Mouse (Mus musculus) kidney, embryonic 15.5 days (tissue): ENCODE data around the gene Card9. TPM values are rescaled to one million over a fixed set of nuclear protein-coding genes. Genes with fewer than 3 reads are reported as not detected.
A peak's percentile ranks its signal among the peaks of the same experiment; 100 is the strongest.

ENCODE experiments used
- ATAC-seq: fragments of 200-750 bp; cut with Nextera tagmentation; replicated peaks from 2 replicates; pipeline ENCODE4 v1.8.0; 2017; ENCODE audit warnings: moderate TSS enrichment; ENCODE audit not compliant: low FRiP score
- H3K27ac ChIP-seq: fragments of 300-500 bp; sonication (generic); 2 replicates; pipeline ENCODE4 v1.5.1; 2015; ENCODE audit warnings: mild to moderate bottlenecking, inconsistent platforms
- H3K27me3 ChIP-seq: fragments of 300-500 bp; sonication (generic); 2 replicates; pipeline ENCODE4 v1.6.1; 2015; ENCODE audit warnings: inconsistent platforms
- H3K36me3 ChIP-seq: fragments of 300-500 bp; sonication (generic); 2 replicates; pipeline ENCODE4 v1.6.1; 2015; ENCODE audit warnings: inconsistent platforms
- H3K4me1 ChIP-seq: fragments of 300-500 bp; sonication (generic); 2 replicates; pipeline ENCODE4 v1.6.1; 2015; ENCODE audit warnings: inconsistent platforms
- H3K4me2 ChIP-seq: fragments of 300-500 bp; sonication (generic); 2 replicates; pipeline ENCODE4 v1.6.1; 2015; ENCODE audit warnings: moderate library complexity, mild to moderate bottlenecking, inconsistent platforms
- H3K4me3 ChIP-seq: fragments of 300-500 bp; sonication (generic); replicated peaks from 2 replicates; pipeline ENCODE4 v1.5.1; 2015; ENCODE audit warnings: mild to moderate bottlenecking, inconsistent platforms
- H3K9ac ChIP-seq: fragments of 300-500 bp; sonication (generic); 2 replicates; pipeline ENCODE4 v1.6.1; 2015; ENCODE audit warnings: mild to moderate bottlenecking, inconsistent platforms
- H3K9me3 ChIP-seq: fragments of 300-500 bp; sonication (generic); replicated peaks from 2 replicates; pipeline ENCODE4 v1.6.1; 2016; ENCODE audit warnings: inconsistent platforms
- WGBS: fragments of 180-500 bp; shearing (Covaris S2); methylation state at CpG from one replicate; pipeline ENCODE4 v1.1.7; 2015; ENCODE audit warnings: mixed read lengths; 5-methylcytosine and 5-hydroxymethylcytosine counted together
- polyA plus RNA-seq: library from polyadenylated mRNA; unstranded; fragments of >200 nt; fragmentation: Nextera tagmentation; extraction: Ambion mirVana; gene quantifications from 2 replicates; pipeline ENCODE4 v1.2.1, GENCODE M21; 2015

The Card9 gene
- polyA plus RNA-seq, 1 experiment from 2014 or later, result 1.7 TPM

DNA sequence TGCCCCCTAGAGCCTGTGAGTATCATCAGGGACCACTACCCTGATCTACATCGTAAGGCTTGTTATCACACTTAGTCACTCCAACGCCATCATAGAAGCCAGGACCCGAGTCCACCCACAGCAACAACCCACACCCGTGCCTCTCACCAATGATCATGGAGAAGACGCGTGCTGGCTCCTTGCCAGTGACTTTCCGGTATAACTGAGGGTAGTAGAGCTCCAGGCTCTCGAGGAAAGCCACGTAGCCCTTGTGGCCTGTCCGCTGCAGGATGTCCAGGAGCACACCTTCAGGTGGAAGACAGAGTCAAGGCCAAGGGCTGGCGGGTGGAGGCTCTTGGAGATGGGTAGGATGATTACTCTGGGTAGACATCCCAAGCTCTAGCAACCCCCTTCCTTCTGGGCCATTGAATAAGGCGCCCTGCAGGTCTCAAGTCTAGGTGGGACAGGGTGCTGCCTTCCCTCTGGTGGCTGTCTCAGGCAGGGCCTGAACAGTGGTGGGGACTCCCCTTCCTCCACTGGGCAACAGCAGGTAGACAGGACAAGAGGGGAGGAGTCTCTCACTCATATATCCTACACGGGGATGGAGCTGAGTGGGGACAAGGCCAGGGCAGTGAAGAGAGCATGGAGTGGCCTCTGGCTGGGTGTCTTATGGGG, 1.9 kb downstream of the Card9 start:
- H3K36me3 ChIP-seq, result peaks cover 10% of the 10 kb centered on the region
- H3K4me2 ChIP-seq, result no peak overlapping the region
- H3K9ac ChIP-seq, result no peak overlapping the region
- no peak overlapping the region for H3K4me3 ChIP-seq
- WGBS, result 87% methylated on average over 13 of the region's 13 CpGs
- no peak for ATAC-seq
- no peaks in the 10 kb centered on the region for H3K27me3 ChIP-seq
- H3K27ac ChIP-seq, result no peak overlapping the region
- H3K4me1 ChIP-seq, result peaks cover 9% of the 10 kb centered on the region
- no peaks in the 10 kb centered on the region for H3K9me3 ChIP-seq

DNA sequence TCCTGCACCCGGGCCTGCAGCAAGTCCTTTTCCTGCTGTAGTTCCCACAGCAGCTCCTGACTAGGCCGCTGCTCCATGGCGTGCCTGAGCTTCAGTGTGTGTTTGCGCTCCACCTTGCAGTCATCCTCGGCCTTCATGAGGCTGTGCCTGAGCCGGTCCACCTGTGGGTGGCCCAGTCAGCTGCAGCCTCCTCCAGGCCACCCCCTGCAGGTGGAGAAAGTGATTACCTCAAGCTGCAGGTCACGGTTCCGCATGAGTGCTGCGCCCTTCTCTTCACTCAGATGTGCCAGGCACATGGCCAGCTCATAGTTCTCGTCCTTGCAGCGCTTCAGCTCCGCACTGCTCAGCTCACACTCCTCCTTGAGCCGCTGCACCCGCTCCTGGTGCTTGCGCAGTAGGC, 3.2 kb downstream of the Card9 start:
- Histone ChIP-seq H3K4me3 (no peak overlapping the region), H3K4me1 (peaks cover 17% of the 10 kb centered on the region), H3K27me3 (no peaks in the 10 kb centered on the region), H3K36me3 (no peaks in the 10 kb centered on the region), H3K9me3 (no peaks in the 10 kb centered on the region), H3K27ac (0 out of 2 replicates have a peak overlapping the region, but pooled peaks have one; percentile 11), H3K4me2 (no peak overlapping the region), H3K9ac (no peak overlapping the region)
- peak; percentile 46 for ATAC-seq
- 41% methylated on average over 15 of the region's 15 CpGs for WGBS

- Histone ChIP-seq H3K9ac (no peak overlapping the region), H3K4me3 (no peak overlapping the region), H3K9me3 (no peaks in the 10 kb centered on the region), H3K4me1 (peaks cover 19% of the 10 kb centered on the region), H3K27me3 (no peaks in the 10 kb centered on the region), H3K36me3 (no peaks in the 10 kb centered on the region), H3K27ac (no peak overlapping the region), H3K4me2 (no peak overlapping the region)
- 77% methylated on average over 7 of the region's 7 CpGs for WGBS
- ATAC-seq, result no peak
Measured at GRCm38 (mm10) chr2:26356678-26357077, 4.0 kb downstream of the Card9 start.

GRCm38 (mm10) chr2:26356231-26356630, 4.5 kb downstream of the Card9 start:
- Histone ChIP-seq H3K4me2 (no peak overlapping the region), H3K27ac (no peak overlapping the region), H3K9ac (no peak overlapping the region), H3K4me3 (no peak overlapping the region), H3K9me3 (no peaks in the 10 kb centered on the region), H3K4me1 (peaks cover 20% of the 10 kb centered on the region), H3K27me3 (no peaks in the 10 kb centered on the region), H3K36me3 (no peaks in the 10 kb centered on the region)
- no peak for ATAC-seq
- 89% methylated on average over 4 of the region's 4 CpGs for WGBS

- 94% methylated on average over 4 of the region's 4 CpGs for WGBS
- Histone ChIP-seq H3K27ac (no peak overlapping the region), H3K4me2 (no peak overlapping the region), H3K36me3 (peaks cover 9% of the 10 kb centered on the region), H3K9ac (no peak overlapping the region), H3K27me3 (no peaks in the 10 kb centered on the region), H3K4me1 (peaks cover 34% of the 10 kb centered on the region), H3K4me3 (no peak overlapping the region), H3K9me3 (no peaks in the 10 kb centered on the region)
- ATAC-seq, result no peak
Measured at GRCm38 (mm10) chr2:26354401-26354800, 6.3 kb downstream of the Card9 start.

DNA sequence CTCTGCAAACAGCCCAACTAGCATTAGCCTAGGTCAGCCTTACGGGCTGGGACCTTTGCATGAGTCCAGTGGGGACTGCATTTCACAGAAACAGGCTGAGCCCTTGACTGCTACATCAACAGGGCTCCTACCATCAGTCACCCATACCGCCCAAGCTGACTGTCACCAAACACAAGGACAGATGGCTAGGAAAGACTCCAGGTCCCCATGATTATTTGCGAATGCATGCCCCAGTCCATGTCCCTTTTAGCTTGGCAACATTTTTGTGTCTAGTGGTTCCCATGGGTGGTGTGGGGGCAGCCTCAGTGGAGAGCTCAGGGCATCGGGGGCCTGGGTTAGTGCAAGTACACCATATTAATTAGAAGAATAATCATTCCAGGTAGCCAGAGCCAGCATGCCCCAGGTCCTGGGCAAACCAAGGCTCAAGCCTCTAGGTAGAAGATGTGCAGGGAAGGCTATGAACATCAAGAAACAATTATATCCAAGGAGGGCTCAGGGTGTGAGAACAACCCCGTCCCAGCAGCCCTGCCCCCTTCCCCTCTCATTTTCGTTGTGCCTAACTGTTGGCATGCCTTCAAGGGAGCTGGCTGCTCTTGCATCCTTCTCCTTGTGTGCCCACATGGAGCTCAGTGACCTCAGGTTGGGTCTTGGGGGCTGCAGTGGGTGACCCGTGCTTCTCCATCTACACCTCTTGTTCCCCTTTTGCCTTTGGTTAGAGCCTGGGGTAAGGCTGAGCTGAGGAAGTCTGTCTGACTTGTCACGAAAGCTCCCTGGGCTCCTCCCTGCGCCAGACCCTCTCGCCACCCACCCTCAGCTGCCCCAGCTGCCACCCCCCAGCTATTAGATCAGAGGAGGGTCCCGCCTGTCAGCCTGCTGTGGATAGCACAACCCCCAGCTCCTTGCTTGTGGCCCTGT, 7.4 kb downstream of the Card9 start:
- H3K4me2 ChIP-seq, result peak overlapping the region; percentile 96
- H3K4me3 ChIP-seq, result peak overlapping the region; percentile 89
- no peak for ATAC-seq
- 88% methylated on average over 11 of the region's 11 CpGs for WGBS
- H3K9me3 ChIP-seq, result no peaks in the 10 kb centered on the region
- no peak overlapping the region; the same call in 1 of the 2 replicates for H3K9ac ChIP-seq
- peaks cover 38% of the 10 kb centered on the region for H3K4me1 ChIP-seq
- no peaks in the 10 kb centered on the region for H3K27me3 ChIP-seq
- H3K27ac ChIP-seq, result no peak overlapping the region
- H3K36me3 ChIP-seq, result peaks cover 17% of the 10 kb centered on the region

DNA sequence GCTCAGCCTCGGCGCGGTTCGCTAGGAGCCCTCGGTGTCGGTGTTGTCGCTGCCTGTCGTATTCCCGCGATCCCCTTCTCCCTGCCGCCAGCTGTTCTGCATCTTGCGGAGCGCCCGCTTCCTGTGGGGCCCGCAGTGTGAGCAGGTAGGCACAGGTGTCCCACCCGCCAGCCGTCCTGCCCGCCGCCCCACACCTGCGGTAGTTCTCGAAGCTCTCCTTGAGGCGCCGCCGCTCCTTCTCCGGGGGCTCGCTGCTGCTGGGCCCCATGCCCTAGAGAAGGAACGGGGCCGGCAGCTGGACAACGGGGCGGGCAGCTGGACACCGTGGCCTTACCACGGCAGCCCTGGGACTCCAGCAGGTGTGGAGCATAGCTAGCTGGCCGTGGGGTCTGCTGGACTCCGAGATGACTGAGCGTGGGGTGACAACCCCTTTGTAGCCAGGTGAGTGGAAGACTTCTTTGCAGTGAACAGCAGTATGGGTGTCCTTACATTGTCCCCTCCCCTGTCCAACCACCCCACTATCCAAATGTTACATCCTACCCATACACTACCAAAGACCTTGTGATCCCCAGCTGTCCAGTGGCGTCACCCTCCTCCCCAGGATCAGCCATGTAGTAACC, 8.3 kb downstream of the Card9 start:
- peak; percentile 11; the same call in 1 of the 2 replicates for ATAC-seq
- Histone ChIP-seq H3K27me3 (no peaks in the 10 kb centered on the region), H3K9ac (peak overlapping the region; percentile 93), H3K4me2 (peak overlapping the region; percentile 96), H3K4me3 (peak overlapping the region; percentile 89), H3K4me1 (peaks cover 39% of the 10 kb centered on the region), H3K36me3 (peaks cover 24% of the 10 kb centered on the region), H3K9me3 (no peaks in the 10 kb centered on the region), H3K27ac (peak overlapping the region; percentile 91)
- 3% methylated on average over 36 of the region's 36 CpGs for WGBS

- no peaks in the 10 kb centered on the region for H3K9me3 ChIP-seq
- H3K4me1 ChIP-seq, result peaks cover 42% of the 10 kb centered on the region
- H3K27me3 ChIP-seq, result no peaks in the 10 kb centered on the region
- H3K4me3 ChIP-seq, result peak within 1 kb of the TSS; percentile 89
- ATAC-seq, result peak; percentile 74
- H3K4me2 ChIP-seq, result peak within 1 kb of the TSS; percentile 96
- 2% methylated on average over 62 of the region's 62 CpGs for WGBS
- peak within 1 kb of the TSS; percentile 91 for H3K27ac ChIP-seq
- H3K9ac ChIP-seq, result peak within 1 kb of the TSS; percentile 93
- H3K36me3 ChIP-seq, result peaks cover 32% of the 10 kb centered on the region
Measured at GRCm38 (mm10) chr2:26351358-26352290, 9.1 kb downstream of the Card9 start, which contains the start of gene Dnlz. Dnlz (minus strand) TSS chr2:26352110.

DNA sequence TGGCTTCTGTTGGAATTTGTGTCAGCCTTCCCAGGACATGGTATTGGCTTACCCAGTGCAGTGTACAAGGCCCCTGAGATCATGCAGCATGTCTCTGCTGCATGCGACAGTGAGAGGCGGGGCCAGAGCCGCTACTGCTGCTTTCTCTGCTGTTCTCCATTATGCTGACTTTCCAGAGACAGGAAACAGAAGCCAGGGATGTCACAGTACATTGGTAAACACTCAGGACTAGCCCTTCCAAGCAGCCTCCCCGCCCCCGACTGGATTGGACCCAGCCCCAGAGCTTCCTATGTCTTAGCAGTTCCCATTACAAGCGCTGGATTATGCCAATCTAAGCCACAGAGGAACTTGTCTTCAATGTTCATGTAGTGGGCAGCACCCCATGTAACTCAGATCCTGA, 12.5 kb downstream of the Card9 start:
- WGBS, result 54% methylated on average over 6 of the region's 6 CpGs
- ATAC-seq, result no peak
- no peak overlapping the region for H3K9ac ChIP-seq
- no peaks in the 10 kb centered on the region for H3K9me3 ChIP-seq
- peak overlapping the region; percentile 29 for H3K27ac ChIP-seq
- H3K4me2 ChIP-seq, result no peak overlapping the region
- H3K4me1 ChIP-seq, result peaks cover 54% of the 10 kb centered on the region
- no peak overlapping the region for H3K4me3 ChIP-seq
- no peaks in the 10 kb centered on the region for H3K27me3 ChIP-seq
- H3K36me3 ChIP-seq, result peaks cover 64% of the 10 kb centered on the region

- peaks cover 88% of the 10 kb centered on the region for H3K36me3 ChIP-seq
- H3K4me1 ChIP-seq, result peaks cover 44% of the 10 kb centered on the region
- H3K27ac ChIP-seq, result peak overlapping the region; percentile 82
- WGBS, result 54% methylated on average over 11 of the region's 11 CpGs
- 0 out of 2 replicates have a peak overlapping the region, but pooled peaks have one; percentile 1 for H3K9ac ChIP-seq
- H3K27me3 ChIP-seq, result no peaks in the 10 kb centered on the region
- peak; percentile 55 for ATAC-seq
- H3K9me3 ChIP-seq, result no peaks in the 10 kb centered on the region
- no peak overlapping the region for H3K4me3 ChIP-seq
- H3K4me2 ChIP-seq, result peak overlapping the region; percentile 44
Measured at GRCm38 (mm10) chr2:26342609-26343490, 17.9 kb downstream of the Card9 start.
